Mouse (Mus musculus): ENCODE results near the gene Wdtc1. TPM values are rescaled to one million over a fixed set of nuclear protein-coding genes. Genes with fewer than 3 reads are reported as not detected.

Gene Wdtc1
- polyA plus RNA-seq, 1 experiment from 2014 or later = 19.3 TPM

DNA sequence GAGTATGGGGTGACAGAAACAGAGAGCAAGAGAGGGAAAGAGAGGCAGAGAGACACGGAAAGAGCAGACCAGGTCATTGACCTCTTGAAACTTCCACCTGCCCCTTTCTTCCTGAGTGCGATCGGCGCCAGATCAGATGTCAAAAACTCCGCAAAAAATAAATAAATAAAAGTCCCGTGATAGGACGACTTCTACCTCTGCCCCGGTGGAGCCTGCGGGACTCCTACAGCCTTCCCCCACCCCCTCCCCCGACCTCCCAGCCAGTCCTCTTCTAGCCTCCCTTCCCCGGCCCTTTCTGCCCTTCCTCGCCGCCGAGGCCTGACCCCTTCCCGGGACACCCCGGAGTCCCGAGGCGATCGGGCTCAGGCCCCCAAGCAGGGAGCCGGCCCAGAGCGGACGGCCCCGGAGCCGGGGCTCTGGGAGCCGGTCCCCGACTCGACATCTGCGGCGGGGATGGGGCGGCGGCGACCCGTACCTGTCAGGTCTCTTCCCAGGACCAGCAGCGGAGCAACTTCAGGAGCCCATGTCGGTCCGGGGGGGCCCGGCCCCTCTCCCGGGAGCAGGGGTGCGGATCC, 14.7 kb downstream of the Wdtc1 start:
- H3K36me3 ChIP-seq (ENCODE audit: control insufficient read depth, insufficient read depth) = no peaks in the 10 kb centered on the region
- WGBS = 1% methylated on average over 39 of the region's 39 CpGs
- peak overlapping the region; percentile 79 for H3K4me2 ChIP-seq (ENCODE audit: low read length)
- H3K4me1 ChIP-seq (replicated peaks; ENCODE audit: control insufficient read depth, insufficient read depth, low read length) = peaks cover 16% of the 10 kb centered on the region
- peak overlapping the region; percentile 62 for H3K4me3 ChIP-seq (replicated peaks; ENCODE audit: low read length)
- H3K27ac ChIP-seq (ENCODE audit: low read length) = peak overlapping the region; percentile 46; the same call in 1 of the 2 replicates
- no peaks in the 10 kb centered on the region for H3K9me3 ChIP-seq (ENCODE audit: control insufficient read depth, low read length)
- peak; percentile 26 for ATAC-seq
- H3K27me3 ChIP-seq (replicated peaks; ENCODE audit: control insufficient read depth, insufficient read depth, low read length) = 0 out of 2 replicates have a peak, but pooled peaks cover 2% of the 10 kb centered on the region
- H3K9ac ChIP-seq (replicated peaks; ENCODE audit: low read depth, low read length) = peak overlapping the region; percentile 68

DNA sequence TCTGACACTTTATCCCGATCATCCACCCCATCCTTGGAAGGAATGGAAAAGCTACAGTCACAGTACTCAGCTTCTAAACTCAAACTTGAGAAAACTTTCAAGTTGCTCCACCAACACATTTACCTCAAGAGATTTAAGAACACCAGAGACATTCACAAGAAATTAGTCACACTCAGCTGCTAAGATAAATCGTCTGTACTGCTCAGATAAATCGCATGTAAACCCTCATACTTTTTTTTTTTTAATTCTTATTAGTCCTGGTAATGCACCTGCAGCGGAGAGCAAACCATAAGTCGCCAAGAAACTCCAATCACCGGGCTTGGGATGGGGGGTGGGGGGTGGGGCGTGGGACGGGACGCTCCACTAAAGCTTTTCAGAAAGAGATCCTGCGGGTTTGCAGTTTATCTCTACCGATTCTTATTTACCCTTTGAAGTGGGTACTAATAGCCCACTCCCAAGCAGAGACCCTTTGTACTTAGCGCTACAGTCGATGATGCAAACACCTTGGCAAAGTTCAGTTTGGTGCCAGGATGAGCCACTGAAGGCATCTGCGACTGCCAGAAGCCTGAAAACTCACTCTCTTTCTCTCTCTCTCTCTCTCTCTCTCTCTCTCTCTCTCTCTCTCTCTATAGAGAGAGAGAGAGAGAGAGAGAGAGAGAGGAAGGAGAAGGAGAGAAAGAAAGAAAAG, 15.3 kb downstream of the Wdtc1 start:
- H3K4me1 ChIP-seq (replicated peaks; ENCODE audit: control insufficient read depth, insufficient read depth, low read length) = peaks cover 16% of the 10 kb centered on the region
- peak overlapping the region; percentile 62 for H3K4me3 ChIP-seq (replicated peaks; ENCODE audit: low read length)
- H3K27me3 ChIP-seq (replicated peaks; ENCODE audit: control insufficient read depth, insufficient read depth, low read length) = 0 out of 2 replicates have a peak, but pooled peaks cover under 1% of the 10 kb centered on the region
- peak overlapping the region; percentile 79 for H3K4me2 ChIP-seq (ENCODE audit: low read length)
- no peak overlapping the region for H3K27ac ChIP-seq (ENCODE audit: low read length)
- H3K9me3 ChIP-seq (ENCODE audit: control insufficient read depth, low read length) = no peaks in the 10 kb centered on the region
- H3K9ac ChIP-seq (replicated peaks; ENCODE audit: low read depth, low read length) = peak overlapping the region; percentile 68
- no peak for ATAC-seq
- H3K36me3 ChIP-seq (ENCODE audit: control insufficient read depth, insufficient read depth) = no peaks in the 10 kb centered on the region
- 10% methylated on average over 14 of the region's 14 CpGs for WGBS

DNA sequence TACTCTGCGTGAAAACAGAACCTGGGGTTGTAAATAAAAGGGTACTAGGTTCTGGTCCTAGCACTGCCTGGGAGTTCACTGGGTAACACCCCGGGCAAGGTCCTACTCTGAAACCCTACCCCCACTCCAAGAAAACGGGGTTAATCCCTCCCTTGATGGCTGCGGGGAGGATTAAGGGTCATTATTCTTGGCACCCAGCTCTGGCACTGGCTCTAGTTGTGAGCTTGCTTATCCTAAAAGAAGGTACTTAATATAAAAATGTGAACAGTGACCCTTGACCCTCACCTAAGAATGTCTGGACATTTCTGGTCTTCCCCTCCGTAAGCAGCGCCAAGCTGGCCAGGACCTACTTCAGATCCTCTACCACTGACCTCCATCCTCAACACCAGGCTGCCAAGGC, 20.0 kb downstream of the Wdtc1 start:
- Histone ChIP-seq H3K4me2 (ENCODE audit: low read length) (no peak overlapping the region), H3K36me3 (ENCODE audit: control insufficient read depth, insufficient read depth) (no peaks in the 10 kb centered on the region), H3K27ac (ENCODE audit: low read length) (no peak overlapping the region), H3K4me1 (replicated peaks; ENCODE audit: control insufficient read depth, insufficient read depth, low read length) (peaks cover 13% of the 10 kb centered on the region), H3K27me3 (replicated peaks; ENCODE audit: control insufficient read depth, insufficient read depth, low read length) (no peaks in the 10 kb centered on the region), H3K9ac (replicated peaks; ENCODE audit: low read depth, low read length) (no peak overlapping the region), H3K9me3 (ENCODE audit: control insufficient read depth, low read length) (no peaks in the 10 kb centered on the region), H3K4me3 (replicated peaks; ENCODE audit: low read length) (no peak overlapping the region)
- no peak for ATAC-seq
- 40% methylated on average over 6 of the region's 6 CpGs for WGBS

DNA sequence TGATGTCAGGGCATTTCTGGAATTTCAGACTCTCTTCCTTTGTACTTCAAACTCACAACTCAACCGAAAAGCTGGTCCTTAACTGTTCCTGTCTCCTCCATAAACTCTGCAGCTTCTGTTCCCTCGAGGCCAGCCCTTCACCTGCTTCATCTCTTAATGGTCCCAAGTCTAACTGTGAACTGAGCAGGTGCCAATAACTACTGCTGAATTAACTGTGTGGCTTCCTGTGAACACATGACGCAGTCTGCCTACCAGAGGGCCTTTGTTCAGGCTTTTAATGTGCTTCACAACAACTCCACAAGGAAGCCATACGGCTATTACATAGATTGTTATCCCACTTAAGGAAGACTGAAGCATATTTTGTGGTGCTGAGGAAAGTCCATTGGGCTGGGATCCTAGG, 23.0 kb downstream of the Wdtc1 start:
- Histone ChIP-seq H3K4me3 (replicated peaks; ENCODE audit: low read length) (no peak overlapping the region), H3K4me2 (ENCODE audit: low read length) (no peak overlapping the region), H3K27ac (ENCODE audit: low read length) (no peak overlapping the region), H3K9me3 (ENCODE audit: control insufficient read depth, low read length) (no peaks in the 10 kb centered on the region), H3K4me1 (replicated peaks; ENCODE audit: control insufficient read depth, insufficient read depth, low read length) (no peaks in the 10 kb centered on the region; the same call in 1 of the 2 replicates), H3K36me3 (ENCODE audit: control insufficient read depth, insufficient read depth) (no peaks in the 10 kb centered on the region), H3K27me3 (replicated peaks; ENCODE audit: control insufficient read depth, insufficient read depth, low read length) (no peaks in the 10 kb centered on the region), H3K9ac (replicated peaks; ENCODE audit: low read depth, low read length) (no peak overlapping the region)
- WGBS = 68% methylated on average over 4 of the region's 4 CpGs
- no peak for ATAC-seq

DNA sequence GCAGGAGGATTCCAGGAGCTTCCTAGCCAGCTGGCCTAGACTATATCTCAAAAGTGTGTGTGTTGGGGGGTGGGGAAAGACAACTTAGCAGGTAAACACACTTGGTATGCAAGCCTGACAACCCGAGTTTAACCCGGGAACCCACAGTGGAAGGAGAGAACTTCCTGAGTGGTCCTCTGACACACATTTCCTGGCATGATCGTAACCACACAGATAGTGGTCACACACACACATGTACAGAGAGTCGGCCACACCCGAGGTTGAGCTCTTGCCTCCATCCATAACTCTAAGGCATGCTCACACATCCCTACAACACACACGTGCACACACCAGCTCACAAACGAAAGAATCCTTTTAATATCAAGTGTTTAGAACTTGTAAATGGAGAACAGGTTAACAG, 25.2 kb downstream of the Wdtc1 start:
- H3K9me3 ChIP-seq (ENCODE audit: control insufficient read depth, low read length) = no peaks in the 10 kb centered on the region
- H3K27me3 ChIP-seq (replicated peaks; ENCODE audit: control insufficient read depth, insufficient read depth, low read length) = no peaks in the 10 kb centered on the region
- WGBS = 84% methylated on average over 7 of the region's 7 CpGs
- no peak for ATAC-seq
- no peak overlapping the region for H3K4me2 ChIP-seq (ENCODE audit: low read length)
- no peak overlapping the region for H3K27ac ChIP-seq (ENCODE audit: low read length)
- H3K36me3 ChIP-seq (ENCODE audit: control insufficient read depth, insufficient read depth) = no peaks in the 10 kb centered on the region
- H3K4me3 ChIP-seq (replicated peaks; ENCODE audit: low read length) = no peak overlapping the region
- H3K9ac ChIP-seq (replicated peaks; ENCODE audit: low read depth, low read length) = no peak overlapping the region
- no peaks in the 10 kb centered on the region; the same call in 1 of the 2 replicates for H3K4me1 ChIP-seq (replicated peaks; ENCODE audit: control insufficient read depth, insufficient read depth, low read length)

DNA sequence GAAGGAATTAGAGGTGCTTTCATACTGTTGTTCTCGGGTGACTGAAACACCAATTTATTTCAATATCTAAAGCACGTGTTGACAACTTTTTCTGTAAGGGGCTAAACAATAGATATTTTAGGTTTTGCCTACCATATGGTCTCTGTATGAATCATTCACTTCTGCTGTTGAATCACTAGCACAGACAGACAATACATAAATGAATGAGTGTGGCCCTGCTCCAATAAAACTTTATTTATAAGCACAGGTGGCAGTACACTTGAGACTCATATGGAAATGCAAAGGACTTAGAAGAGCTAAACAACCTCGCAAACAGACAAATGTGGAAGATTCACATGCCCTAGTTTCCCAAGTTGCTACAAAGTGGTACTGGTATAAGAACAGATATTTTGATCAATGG, 33.6 kb downstream of the Wdtc1 start:
- no peaks in the 10 kb centered on the region for H3K9me3 ChIP-seq (ENCODE audit: control insufficient read depth, low read length)
- WGBS = 89% methylated on average over 3 of the region's 3 CpGs
- H3K4me2 ChIP-seq (ENCODE audit: low read length) = no peak overlapping the region
- H3K27ac ChIP-seq (ENCODE audit: low read length) = no peak overlapping the region
- H3K9ac ChIP-seq (replicated peaks; ENCODE audit: low read depth, low read length) = no peak overlapping the region
- no peak for ATAC-seq
- no peaks in the 10 kb centered on the region for H3K4me1 ChIP-seq (replicated peaks; ENCODE audit: control insufficient read depth, insufficient read depth, low read length)
- no peaks in the 10 kb centered on the region for H3K36me3 ChIP-seq (ENCODE audit: control insufficient read depth, insufficient read depth)
- H3K4me3 ChIP-seq (replicated peaks; ENCODE audit: low read length) = no peak overlapping the region
- no peaks in the 10 kb centered on the region for H3K27me3 ChIP-seq (replicated peaks; ENCODE audit: control insufficient read depth, insufficient read depth, low read length)

DNA sequence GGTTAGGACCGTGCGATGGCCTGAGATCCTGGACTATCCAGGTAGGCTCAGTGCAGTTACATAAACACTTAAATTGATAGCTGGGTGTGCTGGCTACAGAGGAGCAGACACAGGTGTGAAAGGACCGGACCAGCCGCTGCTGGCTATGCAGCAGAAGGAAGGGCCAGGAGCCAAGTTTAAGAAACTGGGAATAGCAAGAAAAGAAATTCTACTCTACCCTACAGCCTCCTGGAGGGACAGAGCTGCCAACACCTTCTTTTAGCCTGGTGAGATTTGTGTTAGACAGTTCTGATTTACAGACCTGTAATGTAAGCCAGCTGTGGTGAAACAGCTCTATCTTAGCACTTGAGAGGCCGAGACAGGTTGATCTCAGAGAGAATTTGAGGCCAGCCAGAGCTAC, 37.3 kb downstream of the Wdtc1 start:
- no peaks in the 10 kb centered on the region; the same call in 1 of the 2 replicates for H3K36me3 ChIP-seq (ENCODE audit: control insufficient read depth, insufficient read depth)
- no peak for ATAC-seq
- H3K4me3 ChIP-seq (replicated peaks; ENCODE audit: low read length) = no peak overlapping the region
- H3K27me3 ChIP-seq (replicated peaks; ENCODE audit: control insufficient read depth, insufficient read depth, low read length) = no peaks in the 10 kb centered on the region
- WGBS = 87% methylated on average over 5 of the region's 5 CpGs
- H3K4me2 ChIP-seq (ENCODE audit: low read length) = no peak overlapping the region
- no peaks in the 10 kb centered on the region for H3K4me1 ChIP-seq (replicated peaks; ENCODE audit: control insufficient read depth, insufficient read depth, low read length)
- no peak overlapping the region for H3K27ac ChIP-seq (ENCODE audit: low read length)
- H3K9ac ChIP-seq (replicated peaks; ENCODE audit: low read depth, low read length) = no peak overlapping the region
- H3K9me3 ChIP-seq (ENCODE audit: control insufficient read depth, low read length) = no peaks in the 10 kb centered on the region

DNA sequence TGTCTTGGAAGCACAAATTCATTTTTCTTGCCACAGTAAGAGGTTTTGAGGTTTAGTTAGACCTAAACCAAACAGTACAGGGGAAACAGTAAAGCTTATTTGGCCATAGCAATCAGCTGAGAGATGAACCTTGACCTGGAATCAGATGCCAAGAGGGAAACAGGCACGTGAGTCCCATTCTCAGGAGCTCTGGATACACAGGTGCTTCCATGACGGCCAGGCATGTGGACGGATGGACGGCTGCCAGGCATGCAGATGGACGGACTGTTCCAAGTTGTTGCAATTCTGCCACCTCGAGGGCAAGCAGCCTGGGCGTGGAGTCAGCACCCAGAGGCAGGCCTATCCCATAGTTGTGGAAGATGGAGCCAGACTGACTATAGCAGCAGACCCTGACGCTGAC, 38.4 kb downstream of the Wdtc1 start:
- no peaks in the 10 kb centered on the region for H3K9me3 ChIP-seq (ENCODE audit: control insufficient read depth, low read length)
- H3K4me3 ChIP-seq (replicated peaks; ENCODE audit: low read length) = no peak overlapping the region
- ATAC-seq = no peak
- H3K4me2 ChIP-seq (ENCODE audit: low read length) = no peak overlapping the region
- H3K36me3 ChIP-seq (ENCODE audit: control insufficient read depth, insufficient read depth) = no peaks in the 10 kb centered on the region; the same call in 1 of the 2 replicates
- no peaks in the 10 kb centered on the region for H3K4me1 ChIP-seq (replicated peaks; ENCODE audit: control insufficient read depth, insufficient read depth, low read length)
- H3K27me3 ChIP-seq (replicated peaks; ENCODE audit: control insufficient read depth, insufficient read depth, low read length) = no peaks in the 10 kb centered on the region
- H3K9ac ChIP-seq (replicated peaks; ENCODE audit: low read depth, low read length) = no peak overlapping the region
- no peak overlapping the region for H3K27ac ChIP-seq (ENCODE audit: low read length)
- WGBS = 81% methylated on average over 8 of the region's 8 CpGs

DNA sequence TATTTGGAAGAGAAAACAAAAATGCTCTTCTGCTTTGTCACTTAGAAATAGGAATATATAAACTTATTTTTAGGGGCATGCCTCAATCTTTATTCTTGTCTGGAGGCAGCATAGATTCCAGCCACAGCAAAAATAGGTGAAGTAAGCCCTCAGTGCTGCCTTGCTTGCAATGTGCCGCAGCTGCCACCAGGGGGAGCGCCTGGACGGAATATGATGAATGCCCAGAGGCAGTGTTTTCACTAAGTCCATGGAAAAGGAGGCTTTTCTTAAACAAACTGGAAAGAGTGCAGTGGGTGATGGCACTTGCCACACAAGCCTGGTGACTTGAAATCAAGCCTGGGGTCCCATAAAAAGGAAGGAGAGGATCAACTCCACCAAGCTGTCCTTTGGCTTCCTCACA, 43.3 kb downstream of the Wdtc1 start:
- no peak overlapping the region for H3K4me2 ChIP-seq (ENCODE audit: low read length)
- H3K4me3 ChIP-seq (replicated peaks; ENCODE audit: low read length) = no peak overlapping the region
- no peaks in the 10 kb centered on the region for H3K27me3 ChIP-seq (replicated peaks; ENCODE audit: control insufficient read depth, insufficient read depth, low read length)
- H3K9me3 ChIP-seq (ENCODE audit: control insufficient read depth, low read length) = no peaks in the 10 kb centered on the region
- no peak overlapping the region for H3K27ac ChIP-seq (ENCODE audit: low read length)
- no peaks in the 10 kb centered on the region for H3K4me1 ChIP-seq (replicated peaks; ENCODE audit: control insufficient read depth, insufficient read depth, low read length)
- H3K9ac ChIP-seq (replicated peaks; ENCODE audit: low read depth, low read length) = no peak overlapping the region
- ATAC-seq = no peak
- H3K36me3 ChIP-seq (ENCODE audit: control insufficient read depth, insufficient read depth) = peaks cover 5% of the 10 kb centered on the region; the same call in 1 of the 2 replicates
- WGBS = 0% methylated on average over 3 of the region's 3 CpGs
